Mouse (Mus musculus) hindbrain, embryonic 11.5 days (tissue): ENCODE data around the gene Tmem86a. TPM values are rescaled to one million over a fixed set of nuclear protein-coding genes. Genes with fewer than 3 reads are reported as not detected.
A peak's percentile ranks its signal among the peaks of the same experiment; 100 is the strongest.
"Not testable (repeated sequence)": the region's sequence is repeated elsewhere in the genome, so short reads cannot be mapped to it uniquely, and the experiment has no call there.

Experiments used
- ATAC-seq: fragments of 200-750 bp; cut with Nextera tagmentation; 2 replicates; pipeline ENCODE4 v1.8.0; 2017; ENCODE audit warnings: mild to moderate bottlenecking, moderate TSS enrichment, moderate library complexity; ENCODE audit not compliant: low FRiP score
- DNase-seq: peaks from one replicate; pipeline ENCODE4 v3.0.0-alpha.2; 2015; ENCODE audit warnings: low spot score
- H3K27ac ChIP-seq: fragments of 300-500 bp; sonication (generic); 2 replicates; pipeline ENCODE4 v1.5.1; 2014; ENCODE audit warnings: mild to moderate bottlenecking, low read depth, low read length
- H3K27me3 ChIP-seq: fragments of 300-500 bp; sonication (generic); 2 replicates; pipeline ENCODE4 v1.6.1; 2014; ENCODE audit warnings: mild to moderate bottlenecking, low read length, moderate library complexity, mixed read lengths; ENCODE audit not compliant: control insufficient read depth, insufficient read depth
- H3K36me3 ChIP-seq: fragments of 300-500 bp; sonication (generic); 2 replicates; pipeline ENCODE4 v1.6.1; 2014; ENCODE audit warnings: mild to moderate bottlenecking, low read length, moderate library complexity, mixed read lengths; ENCODE audit not compliant: control insufficient read depth, insufficient read depth
- H3K4me1 ChIP-seq: fragments of 300-500 bp; sonication (generic); replicated peaks from 2 replicates; pipeline ENCODE4 v1.6.1; 2014; ENCODE audit warnings: low read length, mixed read lengths; ENCODE audit not compliant: control insufficient read depth, insufficient read depth
- H3K4me2 ChIP-seq: fragments of 300-500 bp; sonication (generic); replicated peaks from 2 replicates; pipeline ENCODE4 v1.6.1; 2014; ENCODE audit warnings: mild to moderate bottlenecking, low read depth, low read length
- H3K4me3 ChIP-seq: fragments of 300-500 bp; sonication (generic); 2 replicates; pipeline ENCODE4 v1.5.1; 2014; ENCODE audit warnings: low read depth, low read length
- H3K9ac ChIP-seq: fragments of 300-500 bp; sonication (generic); 2 replicates; pipeline ENCODE4 v1.6.1; 2014; ENCODE audit warnings: low read depth, low read length
- H3K9me3 ChIP-seq: fragments of 300-500 bp; sonication (generic); 2 replicates; pipeline ENCODE4 v1.6.1; 2016; ENCODE audit warnings: low read length; ENCODE audit not compliant: control insufficient read depth
- WGBS: fragments of 180-500 bp; shearing (Covaris S2); extraction: QIAGEN DNeasy Blood & Tissue Kit; methylation state at CpG from one replicate; pipeline ENCODE4 v1.1.7; 2014; 5-methylcytosine and 5-hydroxymethylcytosine counted together
- polyA plus RNA-seq: library from polyadenylated mRNA; unstranded; fragments of >200 nt; fragmentation: Nextera tagmentation; extraction: Ambion mirVana; gene quantifications from 2 replicates; pipeline ENCODE4 v1.2.1, GENCODE M21; 2014

Gene Tmem86a
- polyA plus RNA-seq, 1 experiment from 2014 or later = 8.7 TPM

GRCm38 (mm10) chr7:47023530-47023929 is 26.9 kb upstream of the Tmem86a start:
- ATAC-seq (0 out of 2 replicates have a peak, but pooled peaks have one; percentile 19), DNase-seq (peak; percentile 88)
- 26% methylated on average over 6 of the region's 6 CpGs for WGBS
- H3K27ac ChIP-seq = no peak overlapping the region
- H3K4me1 ChIP-seq = no peaks in the 10 kb centered on the region
- H3K9me3 ChIP-seq = no peaks in the 10 kb centered on the region
- H3K36me3 ChIP-seq = no peaks in the 10 kb centered on the region
- H3K27me3 ChIP-seq = no peaks in the 10 kb centered on the region
- H3K4me2 ChIP-seq = no peak overlapping the region
- H3K9ac ChIP-seq = no peak overlapping the region
- H3K4me3 ChIP-seq = no peak overlapping the region

- no peaks in the 10 kb centered on the region for H3K27me3 ChIP-seq
- no peaks in the 10 kb centered on the region for H3K4me1 ChIP-seq
- ATAC-seq (no peak), DNase-seq (no peak)
- no peak overlapping the region for H3K4me3 ChIP-seq
- H3K9ac ChIP-seq = no peak overlapping the region
- no peaks in the 10 kb centered on the region for H3K9me3 ChIP-seq
- H3K27ac ChIP-seq = no peak overlapping the region
- WGBS = 87% methylated on average over 7 of the region's 7 CpGs
- H3K4me2 ChIP-seq = no peak overlapping the region
- H3K36me3 ChIP-seq = no peaks in the 10 kb centered on the region
These were observed 25.9 kb upstream of the Tmem86a start for GRCm38 (mm10) chr7:47024454-47024853.

DNA sequence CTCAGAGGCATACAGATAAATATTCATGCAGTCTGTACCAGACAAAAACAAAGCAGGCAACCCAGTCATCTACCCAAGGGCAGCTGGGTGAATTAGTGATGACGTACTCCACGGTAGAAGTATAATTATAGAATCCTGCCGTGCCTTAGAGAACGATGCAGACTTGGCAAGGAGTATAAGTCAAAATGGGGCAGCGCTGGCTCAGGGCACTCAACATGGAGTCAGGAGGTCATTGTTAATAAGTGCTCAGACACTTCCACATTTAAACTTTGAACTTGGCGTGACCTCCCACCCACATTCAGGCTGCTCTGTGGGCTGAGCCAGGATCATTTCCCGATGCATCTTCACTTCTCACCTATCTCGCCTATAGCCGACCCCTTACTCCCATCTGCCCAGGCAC is 25.0 kb upstream of the Tmem86a start:
- H3K4me2 ChIP-seq = no peak overlapping the region
- no peak overlapping the region for H3K9ac ChIP-seq
- no peak overlapping the region for H3K4me3 ChIP-seq
- no peaks in the 10 kb centered on the region for H3K36me3 ChIP-seq
- ATAC-seq (no peak), DNase-seq (no peak)
- H3K4me1 ChIP-seq = no peaks in the 10 kb centered on the region
- H3K9me3 ChIP-seq = no peaks in the 10 kb centered on the region
- WGBS = 76% methylated on average over 9 of the region's 9 CpGs
- no peak overlapping the region for H3K27ac ChIP-seq
- no peaks in the 10 kb centered on the region for H3K27me3 ChIP-seq

DNA sequence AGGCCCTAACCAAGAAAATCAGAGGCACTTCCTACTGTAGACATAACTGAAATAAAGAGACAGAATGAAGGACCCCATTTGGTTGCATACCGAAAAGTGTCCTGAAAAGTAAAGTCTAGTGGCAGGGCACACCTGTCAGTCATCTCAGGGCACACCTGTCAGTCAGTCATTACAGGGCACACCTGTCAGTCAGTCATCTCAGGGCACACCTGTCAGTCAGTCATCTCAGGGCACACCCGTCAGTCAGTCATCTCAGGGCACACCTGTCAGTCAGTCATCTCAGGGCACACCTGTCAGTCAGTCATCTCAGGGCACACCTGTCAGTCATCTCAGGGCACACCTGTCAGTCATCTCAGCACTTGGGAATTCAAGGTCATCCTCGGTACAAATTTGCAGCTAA is 23.5 kb upstream of the Tmem86a start:
- H3K36me3 ChIP-seq, H3K4me1 ChIP-seq, H3K4me2 ChIP-seq, ATAC-seq, H3K4me3 ChIP-seq, H3K9ac ChIP-seq, H3K9me3 ChIP-seq, H3K27ac ChIP-seq, DNase-seq, H3K27me3 ChIP-seq: not testable (repeated sequence)
- WGBS = 96% methylated on average over 3 of the region's 3 CpGs

DNA sequence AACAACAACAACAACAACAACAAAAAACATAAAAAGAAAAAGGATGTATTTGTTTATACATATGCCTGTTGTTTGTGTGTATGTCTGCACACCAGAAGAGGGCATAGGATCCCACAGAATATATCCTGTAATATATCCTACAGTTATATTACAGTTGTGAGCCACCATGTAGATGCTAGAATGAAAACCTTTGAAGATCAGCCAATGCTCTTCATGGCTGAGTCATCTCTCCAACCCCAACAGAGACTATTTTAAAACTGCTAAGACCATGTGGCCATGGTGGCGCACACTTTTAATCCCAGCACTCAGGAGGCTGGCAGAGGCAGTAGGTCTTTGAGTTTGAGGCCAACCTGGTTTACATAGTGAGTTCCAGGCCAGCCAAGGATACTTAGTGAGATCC is 22.9 kb upstream of the Tmem86a start:
- Histone ChIP-seq H3K4me2 (no peak overlapping the region), H3K9ac (no peak overlapping the region), H3K36me3 (no peaks in the 10 kb centered on the region), H3K4me1 (no peaks in the 10 kb centered on the region), H3K9me3 (no peaks in the 10 kb centered on the region), H3K4me3 (no peak overlapping the region), H3K27me3 (no peaks in the 10 kb centered on the region), H3K27ac (no peak overlapping the region)
- ATAC-seq = no peak
- no peak for DNase-seq
- 89% methylated on average over 1 of the region's 1 CpGs for WGBS

DNA sequence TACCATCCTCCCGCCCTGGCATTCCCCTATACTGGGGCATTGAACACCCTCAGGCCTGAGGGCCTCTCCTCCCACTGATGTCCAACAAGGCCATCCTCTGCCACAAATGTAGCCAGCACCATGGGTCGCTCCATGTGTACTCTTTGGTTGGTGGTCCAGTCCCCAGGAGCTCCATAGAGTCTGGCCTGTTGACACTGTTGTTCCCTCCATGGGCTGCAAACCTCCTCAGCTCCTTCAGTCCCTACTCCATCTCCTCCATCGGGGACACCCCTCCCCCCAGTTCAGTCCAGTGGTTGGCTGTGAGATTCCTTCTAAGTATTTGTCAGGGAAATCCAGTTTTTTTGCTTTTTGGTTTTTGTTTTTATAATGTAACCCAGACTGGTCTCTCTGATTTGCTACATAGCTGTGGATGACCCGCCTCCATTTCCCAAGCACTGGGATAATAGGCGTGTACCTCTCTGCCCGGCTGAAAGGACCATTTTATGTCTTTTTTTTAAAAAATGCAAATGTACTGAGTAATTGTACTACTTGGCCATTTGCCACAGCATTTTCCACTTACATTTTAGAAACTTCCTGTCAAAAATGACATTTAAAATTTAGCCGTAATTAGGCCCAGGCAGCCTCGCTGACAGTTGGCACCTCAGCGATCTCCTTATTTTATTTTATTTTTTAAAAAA is 19.7 kb upstream of the Tmem86a start:
- Histone ChIP-seq H3K27me3 (no peaks in the 10 kb centered on the region), H3K4me2 (no peak overlapping the region), H3K27ac (no peak overlapping the region), H3K9me3 (no peaks in the 10 kb centered on the region), H3K4me3 (no peak overlapping the region), H3K36me3 (no peaks in the 10 kb centered on the region), H3K4me1 (no peaks in the 10 kb centered on the region), H3K9ac (no peak overlapping the region)
- DNase-seq (no peak), ATAC-seq (no peak)
- WGBS = 83% methylated on average over 9 of the region's 9 CpGs

DNA sequence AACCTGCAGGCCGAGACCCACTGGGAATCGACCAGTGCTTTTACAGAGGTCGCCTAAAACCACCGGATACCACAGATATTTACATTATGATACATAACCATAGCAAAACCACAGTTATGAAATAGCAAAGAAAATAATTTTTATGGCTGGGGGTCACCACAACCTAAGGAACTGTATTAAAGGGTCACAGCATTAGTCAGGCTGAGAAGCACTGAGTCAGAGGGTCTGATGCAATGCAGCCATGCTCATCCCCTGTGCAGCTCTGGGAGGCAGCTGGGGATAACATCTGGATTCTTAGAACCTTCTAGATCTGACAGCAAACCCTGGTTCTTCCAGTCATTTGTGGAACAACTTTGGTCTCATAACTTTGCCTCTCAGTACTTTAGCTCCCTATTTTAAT is 19.0 kb upstream of the Tmem86a start:
- H3K4me1 ChIP-seq = no peaks in the 10 kb centered on the region
- WGBS = 77% methylated on average over 4 of the region's 4 CpGs
- H3K9me3 ChIP-seq = no peaks in the 10 kb centered on the region
- ATAC-seq = no peak
- H3K9ac ChIP-seq = no peak overlapping the region
- no peak overlapping the region for H3K27ac ChIP-seq
- DNase-seq = no peak
- H3K27me3 ChIP-seq = no peaks in the 10 kb centered on the region
- H3K36me3 ChIP-seq = no peaks in the 10 kb centered on the region
- H3K4me3 ChIP-seq = no peak overlapping the region
- H3K4me2 ChIP-seq = no peak overlapping the region

DNA sequence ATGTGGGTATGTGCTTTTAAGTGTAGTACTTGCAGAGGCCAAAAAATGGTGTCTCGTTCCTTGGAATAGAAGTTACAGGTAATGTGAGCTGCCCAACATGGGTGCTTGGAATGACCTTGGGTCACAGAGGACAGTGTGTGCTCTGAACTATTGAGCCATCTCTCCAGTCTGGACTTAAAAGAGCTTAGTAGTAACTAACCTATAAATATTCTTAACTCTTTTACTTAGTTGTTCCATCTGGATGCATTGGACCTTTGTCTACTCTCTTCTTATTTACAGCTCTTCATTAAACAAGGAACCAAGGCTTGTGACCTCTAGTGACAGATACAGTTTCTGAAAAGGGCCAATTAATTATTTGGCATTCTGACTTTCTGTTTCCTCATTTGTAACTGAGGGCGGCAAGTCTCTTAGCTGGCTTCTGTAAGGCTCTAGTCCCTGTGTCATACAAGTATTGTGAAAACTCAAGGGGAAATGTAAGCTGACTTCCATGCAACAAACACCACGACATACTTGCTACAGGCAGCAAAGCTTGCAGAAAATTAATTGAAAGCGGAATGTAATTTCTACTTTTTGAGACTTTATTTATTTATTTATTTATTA is 15.5 kb upstream of the Tmem86a start:
- DNase-seq (no peak), ATAC-seq (no peak)
- WGBS = 89% methylated on average over 4 of the region's 4 CpGs

GRCm38 (mm10) chr7:47035426-47035825 is 15.0 kb upstream of the Tmem86a start:
- ATAC-seq (no peak), DNase-seq (no peak)
- no peak overlapping the region for H3K9ac ChIP-seq
- no peaks in the 10 kb centered on the region for H3K4me1 ChIP-seq
- WGBS = 83% methylated on average over 8 of the region's 8 CpGs
- H3K27ac ChIP-seq = no peak overlapping the region
- no peaks in the 10 kb centered on the region for H3K36me3 ChIP-seq
- H3K27me3 ChIP-seq = no peaks in the 10 kb centered on the region
- no peak overlapping the region for H3K4me3 ChIP-seq
- H3K4me2 ChIP-seq = no peak overlapping the region
- H3K9me3 ChIP-seq = no peaks in the 10 kb centered on the region

More for the DNA sequence above, 15.5 kb upstream of the Tmem86a start:
- Histone ChIP-seq H3K4me1 (no peaks in the 10 kb centered on the region), H3K9me3 (no peaks in the 10 kb centered on the region), H3K9ac (no peak overlapping the region), H3K4me3 (no peak overlapping the region), H3K4me2 (no peak overlapping the region), H3K27me3 (no peaks in the 10 kb centered on the region), H3K27ac (no peak overlapping the region), H3K36me3 (no peaks in the 10 kb centered on the region)
